Mouse (Mus musculus) intestine, embryonic 14.5 days (tissue): ENCODE results near the gene Cdkn1b. TPM values are rescaled to one million over a fixed set of nuclear protein-coding genes. Genes with fewer than 3 reads are reported as not detected.

Experiments used
- polyA plus RNA-seq: library from polyadenylated mRNA; unstranded; fragments of >200 nt; fragmentation: Nextera tagmentation; extraction: Ambion mirVana; gene quantifications from 2 replicates; pipeline ENCODE4 v1.2.1, GENCODE M21; 2014

Cdkn1b gene
- polyA plus RNA-seq, 1 experiment from 2014 or later: 15.8 TPM

Other genes with a start within 250 kb of the Cdkn1b start
- gene Dusp16, start 127.8 kb upstream of the Cdkn1b start, polyA plus RNA-seq: 20.0 and 23.4 TPM in 2 replicates
- 2.3 and 2.4 TPM in 2 replicates for gene Crebl2, start 90.2 kb upstream of the Cdkn1b start, polyA plus RNA-seq
- 10.7 and 11.1 TPM in 2 replicates for gene Gpr19, start 21.8 kb upstream of the Cdkn1b start, polyA plus RNA-seq
- gene Apold1, start 61.3 kb downstream of the Cdkn1b start, polyA plus RNA-seq: 3.2 and 3.9 TPM in 2 replicates
- 103 and 115 TPM in 2 replicates for gene Ddx47, start 91.2 kb downstream of the Cdkn1b start, polyA plus RNA-seq
- 9.1 and 9.3 TPM in 2 replicates for gene Gprc5a, start 145.2 kb downstream of the Cdkn1b start, polyA plus RNA-seq
- gene Gprc5d, start 197.9 kb downstream of the Cdkn1b start, polyA plus RNA-seq: not detected in 2 replicates